Mouse (Mus musculus) heart, postnatal 0 days (tissue): ENCODE measurements around the gene Rexo1.
A peak's percentile ranks its signal among the peaks of the same experiment; 100 is the strongest.

Source experiments
- CTCF ChIP-seq: IDR thresholded peaks from 2 replicates; pipeline ENCODE4 v1.5.1; 2016; ENCODE audit warnings: antibody characterized with exemption, control low read depth, low read depth
- EP300 ChIP-seq: IDR thresholded peaks from 2 replicates; pipeline ENCODE4 v1.6.1; 2016; ENCODE audit warnings: antibody characterized with exemption, low read depth

GRCm38 (mm10) chr10:80557346-80557965, 3.9 kb downstream of the Rexo1 start:
- TF ChIP-seq CTCF (peak; percentile 68), EP300 (no peak)
